Mouse (Mus musculus) liver, embryonic 12.5 days (tissue): Measurements from ENCODE around the gene Cc2d2a. TPM values are rescaled to one million over a fixed set of nuclear protein-coding genes. Genes with fewer than 3 reads are reported as not detected.

ENCODE experiments used
- ATAC-seq: fragments of 200-750 bp; cut with Nextera tagmentation; 2 replicates; pipeline ENCODE4 v1.8.0; 2017; ENCODE audit warnings: moderate number of reproducible peaks, mild to moderate bottlenecking, moderate library complexity
- H3K27ac ChIP-seq: fragments of 300-500 bp; sonication (generic); 2 replicates; pipeline ENCODE4 v1.5.1; 2016; ENCODE audit warnings: mild to moderate bottlenecking
- H3K27me3 ChIP-seq: fragments of 300-500 bp; sonication (generic); replicated peaks from 2 replicates; pipeline ENCODE4 v1.6.1; 2016; ENCODE audit warnings: mild to moderate bottlenecking, moderate library complexity
- H3K36me3 ChIP-seq: fragments of 300-500 bp; sonication (generic); 2 replicates; pipeline ENCODE4 v1.6.1; 2016; ENCODE audit warnings: mild to moderate bottlenecking, moderate library complexity
- H3K4me1 ChIP-seq: fragments of 300-500 bp; sonication (generic); 2 replicates; pipeline ENCODE4 v1.6.1; 2016
- H3K4me2 ChIP-seq: fragments of 300-500 bp; sonication (generic); 2 replicates; pipeline ENCODE4 v1.6.1; 2016; ENCODE audit warnings: mild to moderate bottlenecking, moderate library complexity
- H3K4me3 ChIP-seq: fragments of 300-500 bp; sonication (generic); 2 replicates; pipeline ENCODE4 v1.5.1; 2016; ENCODE audit warnings: mild to moderate bottlenecking, moderate library complexity
- H3K9ac ChIP-seq: fragments of 300-500 bp; sonication (generic); 2 replicates; pipeline ENCODE4 v1.6.1; 2016; ENCODE audit warnings: mild to moderate bottlenecking, moderate library complexity
- H3K9me3 ChIP-seq: fragments of 300-500 bp; sonication (generic); replicated peaks from 2 replicates; pipeline ENCODE4 v1.6.1; 2016; ENCODE audit warnings: mild to moderate bottlenecking, moderate library complexity
- WGBS: fragments of 180-500 bp; shearing (Covaris S2); methylation state at CpG from one replicate; pipeline ENCODE4 v1.1.7; 2016; ENCODE audit not compliant: insufficient replicate concordance; 5-methylcytosine and 5-hydroxymethylcytosine counted together
- polyA plus RNA-seq: library from polyadenylated mRNA; unstranded; fragments of >200 nt; fragmentation: Nextera tagmentation; extraction: Ambion mirVana; gene quantifications from 2 replicates; pipeline ENCODE4 v1.2.1, GENCODE M21; 2016

Cc2d2a gene
- polyA plus RNA-seq, 1 experiment from 2014 or later: 2.7 TPM

DNA sequence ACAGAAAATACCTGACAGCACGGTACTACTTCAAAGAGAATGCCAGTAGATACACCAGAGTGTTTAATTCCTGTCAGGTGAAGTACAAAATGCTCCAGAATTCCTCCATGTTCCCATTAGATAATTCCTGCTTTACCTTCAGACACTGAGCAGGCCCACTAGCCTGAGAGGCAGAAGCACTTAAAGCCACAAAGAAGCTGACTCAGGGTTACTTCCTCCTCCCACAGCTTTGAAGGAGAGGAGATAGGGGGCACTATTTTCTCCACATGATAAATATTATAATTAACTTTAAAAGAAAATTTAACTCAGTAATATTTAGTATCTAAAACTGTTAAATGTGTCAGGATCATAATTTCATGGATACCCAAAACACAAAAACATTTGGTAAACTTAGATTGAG lies 82.0 kb downstream of the Cc2d2a start:
- Histone ChIP-seq H3K27ac (no peak overlapping the region), H3K9ac (no peak overlapping the region), H3K4me3 (no peak overlapping the region), H3K4me2 (no peak overlapping the region), H3K4me1 (no peaks in the 10 kb centered on the region), H3K9me3 (no peaks in the 10 kb centered on the region), H3K36me3 (peaks cover 23% of the 10 kb centered on the region), H3K27me3 (no peaks in the 10 kb centered on the region)
- 80% methylated on average over 1 of the region's 1 CpGs for WGBS
- no peak for ATAC-seq

DNA sequence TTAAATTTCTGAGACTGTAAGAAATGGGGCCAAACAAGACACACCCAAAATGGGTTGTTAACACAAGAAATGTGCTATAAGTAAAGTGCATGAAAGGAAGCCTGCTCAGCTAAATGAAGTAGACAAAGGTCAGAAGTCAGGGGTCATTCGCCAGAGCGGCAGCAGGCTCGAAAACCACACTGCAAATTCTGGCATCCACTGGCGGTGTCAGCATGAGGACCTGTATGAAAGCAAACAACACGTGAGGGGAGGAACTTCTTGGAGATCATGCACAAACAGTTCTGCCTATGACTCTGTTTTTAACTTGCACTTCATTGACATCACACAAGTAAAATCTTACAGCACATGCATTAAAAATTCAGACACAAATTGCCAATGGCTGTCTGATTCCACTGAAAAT lies 83.0 kb downstream of the Cc2d2a start:
- 75% methylated on average over 5 of the region's 5 CpGs for WGBS
- Histone ChIP-seq H3K9me3 (no peaks in the 10 kb centered on the region), H3K36me3 (peaks cover 29% of the 10 kb centered on the region), H3K9ac (no peak overlapping the region), H3K4me1 (no peaks in the 10 kb centered on the region), H3K27ac (no peak overlapping the region), H3K4me3 (no peak overlapping the region), H3K27me3 (no peaks in the 10 kb centered on the region), H3K4me2 (no peak overlapping the region)
- no peak for ATAC-seq

DNA sequence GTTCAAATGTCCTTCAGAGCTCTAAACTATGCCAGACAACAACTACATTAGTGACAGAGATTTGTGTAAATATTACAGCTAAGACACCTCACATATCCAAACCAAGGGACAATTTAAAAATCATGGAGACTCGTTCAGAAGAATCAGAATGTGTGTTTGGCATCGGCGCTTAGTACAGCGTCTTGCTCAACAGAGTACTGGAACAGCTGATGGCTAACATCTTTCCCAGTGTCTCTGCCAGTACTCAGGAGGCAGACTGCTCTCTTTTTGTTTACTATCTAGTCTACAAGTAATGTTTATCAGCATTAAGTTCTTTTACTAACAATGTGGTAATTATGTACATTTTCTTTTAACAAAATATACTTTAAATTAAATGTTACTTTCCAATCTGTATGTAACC lies 85.9 kb downstream of the Cc2d2a start:
- 85% methylated on average over 4 of the region's 4 CpGs for WGBS
- no peak overlapping the region for H3K4me3 ChIP-seq
- H3K4me2 ChIP-seq: no peak overlapping the region
- peaks cover 29% of the 10 kb centered on the region for H3K36me3 ChIP-seq
- ATAC-seq: no peak
- no peak overlapping the region for H3K27ac ChIP-seq
- no peaks in the 10 kb centered on the region for H3K9me3 ChIP-seq
- H3K27me3 ChIP-seq: no peaks in the 10 kb centered on the region
- no peak overlapping the region for H3K9ac ChIP-seq
- no peaks in the 10 kb centered on the region for H3K4me1 ChIP-seq

DNA sequence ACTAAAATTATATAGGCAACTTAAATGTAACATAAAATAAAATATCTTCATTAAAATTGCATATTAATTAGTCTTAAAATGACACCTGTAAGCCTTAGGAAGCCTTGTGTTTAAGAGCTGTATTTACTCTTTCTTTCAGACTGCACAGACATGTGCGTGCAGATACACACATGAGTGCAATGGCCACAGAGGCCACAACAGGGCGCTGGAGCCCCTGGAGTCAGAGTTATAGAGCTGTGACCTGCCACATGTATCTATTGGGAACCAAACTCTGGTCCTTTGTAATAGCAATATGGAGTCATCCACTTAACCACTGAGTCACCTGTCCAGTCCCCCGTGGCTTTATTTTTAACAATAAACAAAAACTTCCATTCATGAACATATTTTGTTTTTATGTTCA lies 86.9 kb downstream of the Cc2d2a start:
- Histone ChIP-seq H3K36me3 (peaks cover 26% of the 10 kb centered on the region), H3K27me3 (no peaks in the 10 kb centered on the region), H3K4me2 (no peak overlapping the region), H3K4me1 (no peaks in the 10 kb centered on the region), H3K4me3 (no peak overlapping the region), H3K27ac (no peak overlapping the region), H3K9me3 (no peaks in the 10 kb centered on the region), H3K9ac (no peak overlapping the region)
- WGBS: 77% methylated on average over 3 of the region's 3 CpGs
- no peak for ATAC-seq

DNA sequence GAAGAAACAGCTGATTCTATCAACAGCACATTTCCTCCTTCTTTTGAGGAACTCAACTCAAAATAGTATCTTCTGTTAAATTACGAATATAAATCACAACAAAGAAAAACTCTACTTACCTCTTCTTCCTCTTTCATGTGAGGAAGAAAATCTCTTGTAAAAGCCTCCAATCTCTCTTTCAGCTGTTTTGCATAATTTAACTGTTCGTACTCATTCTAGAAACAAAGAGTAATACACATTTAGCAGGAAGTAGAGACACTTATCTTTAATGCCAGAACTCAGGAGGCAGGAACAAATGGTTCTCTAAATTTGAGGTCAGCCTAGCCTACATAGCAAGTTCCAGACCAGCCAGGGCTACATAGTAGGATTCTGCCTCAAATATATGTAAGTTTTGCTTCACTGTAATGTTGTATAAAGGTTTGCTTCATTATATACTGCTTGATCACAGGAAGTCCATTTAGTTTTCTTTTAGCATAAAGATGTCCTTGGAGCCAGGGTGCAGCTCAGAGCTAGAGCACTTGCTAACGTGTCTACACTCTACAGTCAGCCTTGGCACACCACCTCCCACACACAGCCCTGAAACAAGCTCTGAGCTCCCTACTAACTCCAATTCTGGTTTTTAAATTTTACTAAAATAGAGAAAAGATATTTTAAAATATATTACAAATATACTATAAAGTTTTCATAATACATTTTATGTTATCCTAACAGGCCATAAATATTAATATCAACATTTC lies 108.6 kb downstream of the Cc2d2a start:
- H3K27ac ChIP-seq: no peak overlapping the region
- peaks cover 6% of the 10 kb centered on the region; the same call in 1 of the 2 replicates for H3K4me1 ChIP-seq
- no peaks in the 10 kb centered on the region for H3K27me3 ChIP-seq
- no peak overlapping the region for H3K9ac ChIP-seq
- H3K4me3 ChIP-seq: no peak overlapping the region
- WGBS: 50% methylated on average over 3 of the region's 3 CpGs
- ATAC-seq: no peak
- H3K4me2 ChIP-seq: no peak overlapping the region
- H3K36me3 ChIP-seq: peaks cover 37% of the 10 kb centered on the region
- H3K9me3 ChIP-seq: no peaks in the 10 kb centered on the region

DNA sequence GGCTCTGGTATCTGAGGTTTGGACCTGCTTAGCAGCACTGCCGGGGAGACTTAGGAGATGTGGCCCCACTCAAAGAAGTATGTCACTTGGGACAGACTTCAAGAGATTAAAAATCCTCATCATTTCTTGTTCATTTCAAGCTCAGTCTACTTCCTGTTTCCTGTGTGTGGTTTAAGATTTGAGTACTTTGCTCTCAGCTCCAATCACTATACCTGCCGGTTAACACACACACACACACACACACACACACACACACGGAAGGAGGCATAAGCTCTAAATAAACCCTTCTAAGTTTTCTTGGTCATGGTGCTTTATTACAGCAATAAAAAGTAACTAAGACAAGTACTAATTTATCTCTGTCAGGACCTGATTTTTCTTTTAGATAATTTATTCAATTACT lies 109.4 kb downstream of the Cc2d2a start:
- 64% methylated on average over 3 of the region's 3 CpGs for WGBS
- Histone ChIP-seq H3K9ac (no peak overlapping the region), H3K4me3 (no peak overlapping the region), H3K4me1 (peaks cover 12% of the 10 kb centered on the region; the same call in 1 of the 2 replicates), H3K9me3 (no peaks in the 10 kb centered on the region), H3K4me2 (no peak overlapping the region), H3K27ac (no peak overlapping the region), H3K36me3 (peaks cover 34% of the 10 kb centered on the region), H3K27me3 (no peaks in the 10 kb centered on the region)
- no peak for ATAC-seq

DNA sequence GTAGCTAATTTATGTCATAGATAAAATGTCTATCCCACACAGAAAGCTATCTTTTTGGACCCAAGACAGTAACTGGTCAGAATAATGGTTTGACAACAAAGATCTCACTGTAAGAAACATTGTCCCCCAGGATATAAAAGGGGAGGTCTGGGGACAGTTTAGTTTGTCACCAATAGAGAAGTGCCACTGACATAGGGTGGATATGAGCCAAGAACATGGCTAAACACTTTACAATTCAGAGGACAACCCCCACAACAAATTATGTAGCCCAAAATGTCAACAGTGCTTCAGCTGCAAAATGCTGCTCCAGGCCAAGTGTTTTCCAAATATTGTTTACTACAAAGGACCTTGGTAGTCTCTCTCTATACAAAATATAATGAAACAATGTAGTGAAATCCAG lies 114.3 kb downstream of the Cc2d2a start:
- Histone ChIP-seq H3K9me3 (no peaks in the 10 kb centered on the region), H3K4me1 (peaks cover 52% of the 10 kb centered on the region), H3K9ac (no peak overlapping the region), H3K27ac (no peak overlapping the region), H3K27me3 (no peaks in the 10 kb centered on the region), H3K36me3 (peaks cover 4% of the 10 kb centered on the region; the same call in 1 of the 2 replicates), H3K4me3 (no peak overlapping the region), H3K4me2 (no peak overlapping the region)
- ATAC-seq: no peak

DNA sequence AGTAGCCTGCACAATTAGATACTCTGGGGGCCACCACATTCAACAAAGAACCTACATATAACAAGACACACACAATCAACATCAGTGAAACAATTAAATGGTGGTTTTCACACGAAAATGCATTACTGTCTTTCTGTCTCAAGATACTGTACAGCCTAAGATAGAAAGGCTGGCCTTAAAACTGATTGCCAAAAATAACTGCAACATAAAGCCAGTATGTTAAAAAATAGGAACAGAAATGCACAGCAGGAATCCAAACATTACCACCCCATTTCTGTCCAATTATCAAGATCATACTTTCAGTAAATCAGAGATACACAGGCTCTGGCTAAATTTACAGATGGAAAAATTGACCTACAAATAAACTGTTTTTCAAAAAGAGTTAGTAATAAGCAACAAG lies 114.8 kb downstream of the Cc2d2a start:
- peaks cover 4% of the 10 kb centered on the region; the same call in 1 of the 2 replicates for H3K36me3 ChIP-seq
- no peak for ATAC-seq
- H3K27me3 ChIP-seq: no peaks in the 10 kb centered on the region
- peaks cover 52% of the 10 kb centered on the region for H3K4me1 ChIP-seq
- H3K27ac ChIP-seq: no peak overlapping the region
- H3K4me2 ChIP-seq: no peak overlapping the region
- WGBS: 32% methylated on average over 1 of the region's 1 CpGs
- no peaks in the 10 kb centered on the region for H3K9me3 ChIP-seq
- no peak overlapping the region for H3K4me3 ChIP-seq
- H3K9ac ChIP-seq: no peak overlapping the region

DNA sequence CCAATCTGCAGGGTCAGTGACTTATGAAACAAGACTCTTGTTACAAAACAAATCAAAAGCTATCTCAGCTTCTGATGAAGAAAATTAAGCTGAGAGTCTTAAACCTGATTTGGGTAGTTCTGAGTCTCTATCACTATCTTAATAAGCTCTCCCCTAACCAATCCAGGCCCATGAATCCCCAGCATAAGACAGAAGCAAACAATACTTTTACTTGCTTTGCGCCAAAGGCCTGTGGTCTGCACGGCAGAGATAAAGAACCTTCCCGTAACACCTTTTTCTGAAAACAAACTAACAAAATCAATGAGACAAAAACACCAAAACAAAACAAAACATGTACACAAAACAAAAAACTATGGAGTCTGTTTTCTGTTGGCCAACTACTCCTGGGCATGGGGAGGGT lies 116.4 kb downstream of the Cc2d2a start:
- H3K4me1 ChIP-seq: peaks cover 58% of the 10 kb centered on the region
- H3K27me3 ChIP-seq: no peaks in the 10 kb centered on the region
- H3K9ac ChIP-seq: no peak overlapping the region
- WGBS: 24% methylated on average over 3 of the region's 3 CpGs
- H3K4me3 ChIP-seq: no peak overlapping the region
- ATAC-seq: no peak
- H3K9me3 ChIP-seq: no peaks in the 10 kb centered on the region
- H3K27ac ChIP-seq: no peak overlapping the region
- no peaks in the 10 kb centered on the region for H3K36me3 ChIP-seq
- peak overlapping the region; percentile 12; the same call in 1 of the 2 replicates for H3K4me2 ChIP-seq

DNA sequence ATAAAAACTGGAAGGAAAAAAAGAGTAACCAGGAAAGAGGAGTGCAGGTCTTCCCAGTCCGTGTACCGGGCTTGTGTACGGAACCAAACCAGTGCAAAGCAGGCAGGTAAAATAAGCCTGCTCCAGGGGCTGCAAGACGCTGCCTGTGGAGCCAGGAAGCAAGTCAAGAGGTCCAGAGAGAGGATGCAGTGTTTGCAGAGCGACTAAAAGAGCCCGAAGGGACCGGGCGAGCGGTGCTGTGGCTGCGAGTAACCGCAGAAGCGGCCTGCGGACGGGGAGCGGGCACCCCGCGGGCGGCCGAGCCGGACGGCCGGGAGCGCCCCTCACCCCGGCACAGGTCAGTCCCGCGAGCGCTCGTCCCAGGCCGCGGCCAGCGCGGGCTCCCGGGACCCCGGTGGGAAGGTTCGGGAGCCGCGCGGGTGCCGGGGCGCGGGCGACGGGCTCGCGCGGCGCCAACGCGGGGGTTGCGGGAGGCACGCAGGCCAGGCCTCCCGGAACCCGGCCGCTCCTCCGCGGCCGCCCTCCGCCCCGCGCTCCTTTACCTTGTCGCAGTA lies 119.4 kb downstream of the Cc2d2a start:
- Histone ChIP-seq H3K4me2 (peak overlapping the region; percentile 80), H3K27ac (peak overlapping the region; percentile 84), H3K9ac (peak overlapping the region; percentile 97), H3K27me3 (no peaks in the 10 kb centered on the region), H3K4me3 (peak overlapping the region; percentile 95), H3K4me1 (peaks cover 47% of the 10 kb centered on the region), H3K9me3 (no peaks in the 10 kb centered on the region), H3K36me3 (no peaks in the 10 kb centered on the region)
- peak; percentile 64 for ATAC-seq
- WGBS: 1% methylated on average over 61 of the region's 61 CpGs

DNA sequence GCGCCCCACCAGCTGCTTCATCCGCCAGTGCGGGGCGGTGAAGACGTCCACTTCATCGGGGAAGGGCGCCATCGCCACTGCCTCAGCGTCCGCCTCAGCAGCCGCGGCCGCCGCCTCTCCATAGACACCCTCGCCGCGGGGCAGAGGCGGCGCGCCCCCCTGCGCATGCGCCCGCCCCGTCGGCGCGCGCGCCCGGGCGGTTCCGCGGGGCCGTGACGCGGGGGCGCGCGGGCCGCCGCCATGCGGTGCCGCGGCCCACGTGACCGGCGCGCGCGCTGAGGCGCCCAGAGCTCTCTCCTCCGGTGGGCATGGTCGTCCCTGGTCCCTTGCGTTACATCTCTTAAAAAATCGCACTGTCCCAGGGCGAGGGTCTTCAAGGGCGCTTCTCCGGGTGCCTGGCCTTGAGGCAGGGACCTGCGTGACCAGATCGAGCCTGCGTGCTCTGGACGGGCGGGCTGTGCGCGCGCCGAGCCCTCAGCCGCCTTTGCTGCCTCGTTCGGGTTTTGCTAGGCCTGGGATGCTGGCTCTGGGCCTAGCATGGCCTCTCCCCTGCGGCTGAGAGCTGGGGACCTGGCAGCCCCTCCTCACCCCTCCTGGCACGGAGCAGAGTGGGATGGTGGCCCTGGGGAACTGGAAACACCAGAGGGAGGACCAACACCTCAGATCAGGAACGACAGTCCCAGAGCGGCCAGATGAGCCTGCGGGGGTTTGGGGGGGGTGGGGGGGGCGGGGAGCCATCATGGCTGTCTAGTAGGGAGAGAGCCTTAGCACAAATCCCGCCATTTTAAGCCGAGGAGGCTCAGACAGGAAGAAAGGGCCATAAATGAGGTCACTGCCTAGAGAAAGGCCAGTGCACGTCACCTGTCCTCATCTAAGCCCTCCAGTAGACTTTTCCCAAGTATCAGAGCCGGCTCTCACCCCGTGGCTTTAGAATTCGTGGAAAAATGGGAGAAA lies 120.1 kb downstream of the Cc2d2a start:
- peak overlapping the region; percentile 84 for H3K27ac ChIP-seq
- ATAC-seq: peak; percentile 90
- no peaks in the 10 kb centered on the region for H3K9me3 ChIP-seq
- H3K4me2 ChIP-seq: peak overlapping the region; percentile 80
- no peaks in the 10 kb centered on the region for H3K36me3 ChIP-seq
- peak overlapping the region; percentile 95 for H3K4me3 ChIP-seq
- peak overlapping the region; percentile 97 for H3K9ac ChIP-seq
- WGBS: 4% methylated on average over 78 of the region's 82 CpGs
- peaks cover 40% of the 10 kb centered on the region for H3K4me1 ChIP-seq
- H3K27me3 ChIP-seq: no peaks in the 10 kb centered on the region

DNA sequence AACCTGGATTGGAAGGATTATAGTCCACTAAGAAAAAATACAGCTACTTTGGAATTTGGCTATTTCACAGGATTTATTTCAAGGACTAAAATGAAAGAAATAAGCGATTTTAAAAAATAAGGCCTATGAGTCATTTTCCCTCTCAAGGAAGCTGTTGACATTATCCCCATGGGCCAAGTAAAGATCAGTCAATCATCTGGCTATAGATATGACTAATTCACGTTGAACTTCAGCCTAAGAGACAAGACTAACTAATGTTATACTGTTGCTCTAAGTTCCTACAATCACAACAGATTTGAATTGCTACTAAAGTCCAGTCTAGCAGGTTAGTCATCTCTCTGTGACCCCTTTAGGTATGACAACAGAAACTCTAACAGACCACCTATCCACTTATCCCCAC lies 121.8 kb downstream of the Cc2d2a start:
- Histone ChIP-seq H3K9me3 (no peaks in the 10 kb centered on the region), H3K36me3 (no peaks in the 10 kb centered on the region), H3K4me1 (peaks cover 25% of the 10 kb centered on the region), H3K27ac (no peak overlapping the region), H3K4me2 (no peak overlapping the region), H3K4me3 (no peak overlapping the region), H3K9ac (no peak overlapping the region), H3K27me3 (no peaks in the 10 kb centered on the region)
- no peak for ATAC-seq
- 61% methylated on average over 2 of the region's 2 CpGs for WGBS
